Mouse (Mus musculus): ENCODE measurements around the gene Tpp1.

Gene Tpp1

DNA sequence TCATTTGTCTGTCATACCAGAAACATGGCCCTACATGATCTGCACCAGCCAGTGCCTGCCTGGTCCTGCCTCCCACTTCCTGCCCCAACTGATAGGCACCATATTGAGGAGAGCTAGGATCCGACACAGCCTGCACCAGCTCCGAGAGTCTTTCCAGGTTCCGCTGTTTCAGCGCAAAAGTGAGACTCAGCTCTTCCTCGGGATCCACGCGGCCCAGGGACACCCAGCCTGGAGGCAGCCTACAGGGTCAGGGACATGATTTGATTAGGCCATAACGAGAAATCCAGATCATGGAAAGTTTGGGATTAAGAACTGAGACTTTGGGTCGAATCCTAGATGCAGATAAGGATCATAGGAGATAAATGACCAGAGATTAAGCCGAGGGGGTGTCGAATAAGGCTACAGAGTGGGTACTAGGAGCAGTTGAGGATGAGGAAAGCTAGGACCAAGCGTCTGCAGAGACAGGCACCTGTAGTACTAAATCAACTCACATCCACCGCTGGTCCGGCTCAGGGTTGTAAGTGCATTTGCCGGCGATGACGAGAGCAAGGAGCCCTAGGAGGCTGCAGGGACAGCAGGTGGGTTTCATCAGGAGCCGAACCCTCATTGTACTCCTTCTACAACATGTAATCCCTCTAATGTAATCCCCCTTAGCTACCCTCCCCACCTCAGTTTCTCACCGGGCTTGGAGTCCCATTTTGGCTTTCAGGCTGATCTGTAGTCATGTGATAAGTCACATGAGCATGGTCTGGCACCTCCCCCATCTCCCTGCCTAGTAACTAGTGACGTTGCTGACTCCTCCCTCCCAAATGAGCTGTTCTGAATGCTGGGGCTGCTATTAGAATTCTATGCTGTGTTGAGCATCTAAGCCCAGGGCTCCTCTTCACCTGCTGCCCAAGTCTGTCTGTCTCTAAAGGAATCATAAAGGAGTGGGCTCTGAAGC is at the start of gene Tpp1:
TSS of gene Tpp1 (minus strand) at position 745 of the 943 bp plus-strand sequence.
- DNase-seq: peak; percentile 94

DNA sequence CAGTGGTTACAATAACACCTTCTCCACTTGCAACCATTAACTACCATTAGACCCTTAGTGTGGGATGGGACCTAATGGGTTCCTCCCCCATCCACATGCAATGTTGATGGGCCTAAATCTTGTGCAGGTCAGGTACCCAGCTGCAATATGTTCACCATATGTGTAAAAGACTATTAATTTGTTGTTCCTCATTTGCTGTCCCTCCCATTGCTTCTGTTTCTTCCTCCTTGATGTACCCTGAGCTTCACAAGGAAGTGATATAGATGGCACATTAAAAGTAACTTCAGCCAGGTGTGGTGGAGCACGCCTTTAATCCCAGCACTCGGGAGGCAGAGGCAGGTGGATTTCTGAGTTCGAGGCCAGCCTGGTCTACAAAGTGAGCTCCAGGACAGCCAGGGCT is 44.9 kb upstream of the Tpp1 start:
- no peak for DNase-seq

GRCm38 (mm10) chr7:105795759-105796366 is 43.8 kb upstream of the Tpp1 start:
- DNase-seq: peak; percentile 17 to 30

GRCm38 (mm10) chr7:105793701-105794100 is 41.7 kb upstream of the Tpp1 start:
- no peak for DNase-seq

DNA sequence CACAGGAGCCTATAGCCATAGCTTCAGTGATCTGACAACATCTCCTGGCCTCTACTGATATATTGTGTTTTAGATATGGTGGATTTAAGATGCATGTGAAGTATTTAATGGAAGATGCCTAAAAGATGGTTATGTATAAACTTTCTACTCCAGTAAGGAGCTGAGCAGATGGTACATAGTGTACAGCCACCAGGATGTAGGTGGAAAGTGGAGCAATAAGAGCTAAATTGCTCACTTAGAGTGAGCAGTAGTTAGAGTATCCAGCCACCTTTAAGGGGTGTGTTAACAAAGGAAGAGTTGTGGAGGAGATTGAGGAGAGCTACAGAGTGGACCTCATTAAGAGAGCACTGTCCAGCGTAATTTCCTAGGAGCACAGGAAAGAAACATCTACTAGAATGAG is 39.1 kb upstream of the Tpp1 start:
- no peak for DNase-seq

DNA sequence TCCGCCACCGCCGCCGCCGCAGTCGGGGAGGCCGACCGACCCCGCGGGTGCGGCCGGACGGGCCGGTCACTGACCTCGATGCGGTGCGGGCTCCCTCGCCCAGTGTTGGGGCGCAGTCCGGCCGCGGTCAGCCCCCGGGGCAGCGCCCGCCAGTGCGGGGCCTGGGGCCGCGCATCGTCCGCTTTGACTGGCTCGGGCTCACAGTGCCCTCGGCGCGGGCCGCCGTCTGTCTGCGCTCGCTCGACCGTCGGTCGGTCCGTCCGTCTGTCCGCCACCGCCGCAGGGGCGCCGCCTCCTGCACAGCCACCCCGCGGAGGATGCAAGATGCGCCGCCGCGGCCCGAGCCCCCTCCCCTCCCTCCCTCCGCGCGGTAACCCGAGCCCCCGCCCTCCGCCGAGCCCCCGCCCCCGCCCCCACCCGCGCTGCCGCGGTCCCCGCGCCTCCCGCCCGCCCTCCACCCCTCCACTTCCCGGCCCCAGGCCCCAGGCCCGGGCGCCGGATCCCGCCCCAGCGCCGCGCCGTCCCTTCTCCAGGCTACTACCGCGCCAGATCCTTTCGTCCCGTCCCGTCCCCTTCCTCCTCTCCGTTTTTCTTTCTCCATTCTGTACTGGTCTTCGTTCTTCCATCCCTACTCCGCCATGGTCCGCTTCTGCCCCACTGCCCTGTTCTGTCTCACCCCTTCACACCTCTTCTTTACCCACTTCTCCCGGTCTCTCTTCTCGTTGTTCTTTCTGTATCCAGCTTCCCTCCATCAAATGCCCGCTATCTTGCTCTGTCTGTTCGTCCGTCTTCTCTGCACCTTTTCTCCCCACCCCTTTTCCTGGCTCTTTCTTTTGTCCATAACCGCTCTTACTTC is 35.5 kb upstream of the Tpp1 start, which contains the start of gene Dchs1:
TSS of gene Dchs1 (minus strand) at position 370 of the 856 bp plus-strand sequence.
- DNase-seq: peak; percentile 57 to 60

GRCm38 (mm10) chr7:105786506-105787284 is 34.7 kb upstream of the Tpp1 start:
- DNase-seq: peak; percentile 37 to 52

- DNase-seq: no peak
Observed at GRCm38 (mm10) chr7:105784556-105784955, 32.5 kb upstream of the Tpp1 start.

DNA sequence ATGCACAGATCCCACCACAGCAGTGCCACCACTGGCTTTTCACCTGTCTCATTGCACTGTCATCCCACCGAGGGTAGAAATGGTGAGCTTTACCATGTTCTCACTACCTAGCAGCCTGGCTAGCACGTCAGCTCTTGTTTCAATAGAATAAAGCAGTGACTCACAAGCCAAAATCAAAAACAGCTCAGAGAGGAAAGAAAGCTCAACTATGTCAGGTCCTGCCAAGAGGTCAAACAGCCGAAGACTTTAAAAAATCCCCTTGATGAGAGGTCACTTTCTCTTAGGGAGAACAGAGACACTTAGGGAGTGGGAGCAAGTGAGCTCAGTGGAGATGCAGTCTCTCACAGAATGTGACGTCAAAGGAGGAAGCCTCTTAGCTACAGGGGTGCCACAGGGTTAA is 31.8 kb upstream of the Tpp1 start:
- DNase-seq: no peak

- peak; percentile 52 to 53 for DNase-seq
Observed at GRCm38 (mm10) chr7:105778553-105779265, 26.7 kb upstream of the Tpp1 start.

DNA sequence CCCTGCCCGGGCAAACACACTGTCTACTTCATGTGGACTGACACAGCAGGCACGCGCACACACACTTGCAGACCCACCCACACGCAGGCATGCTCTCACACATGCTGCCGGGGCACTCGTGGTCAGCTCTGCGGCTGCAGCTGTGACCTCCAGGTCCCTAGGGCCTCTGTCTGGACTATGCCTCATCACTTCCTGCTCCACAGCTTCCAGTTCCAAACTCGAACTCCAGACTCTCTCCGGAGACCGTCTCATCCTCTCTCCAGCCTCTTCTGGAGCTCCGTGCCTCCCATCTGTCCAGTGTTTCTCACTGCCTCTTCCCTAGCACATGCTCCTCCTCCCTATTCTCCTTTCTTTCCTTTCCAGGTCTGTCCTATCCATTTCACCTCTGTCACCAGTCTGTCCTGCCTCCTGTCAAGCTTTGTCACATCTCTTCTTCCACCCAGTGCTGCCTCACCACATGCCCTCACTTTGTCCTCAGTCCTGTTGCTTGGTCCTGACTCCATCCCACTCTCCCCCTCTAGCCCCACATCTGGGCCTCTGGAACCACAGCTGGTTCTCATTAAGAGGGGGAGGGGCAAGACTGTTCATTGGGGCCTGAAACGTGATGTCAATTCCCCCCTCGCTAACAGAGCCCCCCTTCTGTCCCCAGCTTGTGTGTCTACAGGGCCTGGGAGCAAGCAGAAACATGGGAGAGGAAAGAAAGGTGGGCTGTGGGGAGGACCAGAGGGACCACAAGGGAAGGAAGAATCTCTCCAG is 25.9 kb upstream of the Tpp1 start:
- no peak for DNase-seq

DNA sequence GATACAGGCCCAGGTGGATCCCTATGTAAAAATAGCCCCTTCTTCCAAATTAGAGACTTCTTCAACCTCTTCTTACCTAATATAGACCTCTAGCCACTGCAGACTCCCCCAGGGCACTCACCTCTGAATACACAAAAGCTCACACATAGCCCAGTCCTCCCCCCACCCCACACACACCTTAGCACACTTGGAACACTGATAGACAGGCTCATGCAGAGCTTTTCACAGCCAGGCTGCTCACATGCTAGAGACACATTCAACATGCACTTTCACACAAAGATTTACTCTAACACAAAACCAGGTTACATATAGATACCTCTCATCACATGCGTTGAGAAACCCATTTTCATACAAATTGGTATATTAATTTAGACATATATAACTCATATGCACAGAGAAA is 25.3 kb upstream of the Tpp1 start:
- DNase-seq: no peak

DNA sequence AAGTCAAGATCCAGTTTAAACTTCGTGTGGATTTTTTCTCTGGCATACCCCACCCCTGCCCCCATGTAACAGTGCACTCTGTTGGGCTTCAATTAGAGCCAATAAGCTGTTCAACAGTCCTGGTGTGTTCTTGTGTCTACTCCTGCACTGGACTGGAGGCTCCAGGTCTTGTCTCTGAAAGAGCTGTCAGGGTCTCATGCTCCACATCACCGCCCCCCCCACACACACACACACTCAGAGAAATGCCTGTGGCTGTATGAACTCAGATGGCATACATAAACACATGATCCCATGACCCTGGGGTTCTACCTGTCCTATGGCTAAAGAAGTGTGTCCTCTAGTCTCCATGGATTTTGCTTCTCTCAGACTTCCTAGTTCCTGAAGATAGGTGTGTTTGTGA is 24.0 kb upstream of the Tpp1 start:
- no peak for DNase-seq

DNA sequence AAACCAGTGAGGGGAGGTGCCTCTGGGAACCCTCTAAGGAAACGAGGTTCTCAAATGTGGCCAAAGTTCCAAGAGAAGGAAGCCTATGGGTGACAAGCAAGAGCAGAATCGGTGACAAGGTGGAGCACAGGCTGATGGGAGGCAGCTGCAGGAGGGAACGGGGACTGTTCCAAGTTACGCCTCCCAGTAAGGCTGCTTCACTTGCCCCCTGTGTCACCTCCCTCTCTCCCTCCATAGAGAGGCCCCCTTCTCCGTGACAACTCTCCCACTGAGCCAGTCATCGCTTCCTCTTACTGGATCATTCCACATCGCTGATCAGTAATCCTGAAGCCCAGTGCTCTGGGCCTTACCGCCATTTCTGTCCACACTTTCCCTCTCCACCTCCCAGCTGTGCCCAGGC is 22.6 kb upstream of the Tpp1 start:
- DNase-seq: no peak

DNA sequence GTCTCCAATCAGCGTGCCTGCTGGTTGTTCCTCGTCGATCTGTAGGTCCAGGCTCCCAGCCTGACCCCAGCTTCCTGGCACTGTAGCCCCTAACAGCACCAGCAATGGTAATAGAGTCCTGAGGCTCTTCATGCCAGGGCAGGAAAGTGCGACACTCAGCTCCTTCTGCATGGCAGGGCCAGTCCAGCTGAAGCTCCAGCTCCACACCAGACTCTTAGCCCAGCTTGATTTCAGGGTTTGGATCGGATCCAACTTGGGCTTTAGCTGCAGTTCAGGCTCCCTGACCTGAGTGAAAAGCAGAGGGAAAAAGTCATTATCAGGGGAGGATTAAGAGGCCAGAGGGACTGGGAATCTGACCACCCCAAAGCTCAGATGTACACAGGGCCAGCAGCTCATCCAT is 21.0 kb upstream of the Tpp1 start:
- DNase-seq: peak in 1 of 2 experiments; percentile 24

GRCm38 (mm10) chr7:105772331-105772730 is 20.3 kb upstream of the Tpp1 start:
- DNase-seq: no peak

GRCm38 (mm10) chr7:105769959-105770358 is 17.9 kb upstream of the Tpp1 start:
- no peak for DNase-seq

DNA sequence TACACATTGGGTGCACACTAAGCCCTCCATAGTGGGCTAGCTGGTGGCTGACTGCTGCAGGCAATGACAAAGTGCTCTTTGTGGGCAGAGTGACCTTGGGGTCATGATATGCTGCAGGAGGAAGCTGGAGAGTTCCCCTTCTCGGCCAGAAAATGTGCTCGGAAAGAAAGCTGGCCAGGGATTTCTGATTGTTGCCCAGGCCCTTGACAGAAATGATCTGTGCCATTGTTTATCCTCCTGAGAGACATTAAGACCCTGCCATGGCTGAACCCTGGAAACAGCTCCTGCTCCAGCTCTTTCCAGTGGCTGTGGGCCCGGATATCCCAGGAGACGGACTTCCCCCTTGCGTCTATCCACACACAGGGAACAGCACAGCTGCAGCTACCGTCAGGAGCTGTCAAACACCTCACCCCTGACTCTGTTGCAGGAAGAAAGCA is 15.7 kb upstream of the Tpp1 start:
- DNase-seq: no peak

DNA sequence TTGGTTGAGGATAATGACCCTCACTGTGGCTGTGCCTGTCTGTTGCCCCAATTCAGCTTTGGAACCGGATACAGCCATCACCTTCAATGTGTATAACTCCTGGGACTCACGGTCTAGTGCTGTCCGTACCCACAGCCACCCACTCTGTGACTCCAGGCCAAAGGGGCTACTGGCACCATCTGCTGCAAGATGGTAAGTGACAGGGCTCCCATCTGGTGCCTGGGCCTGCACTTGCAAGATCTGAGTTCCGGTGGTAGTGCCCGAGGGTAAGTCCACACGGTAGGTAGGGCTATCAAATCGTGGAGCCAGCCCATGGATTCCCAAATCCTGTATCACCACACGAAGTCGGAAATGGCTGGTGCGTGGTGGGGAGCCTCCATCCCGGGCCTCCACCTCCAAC is 12.3 kb upstream of the Tpp1 start:
- DNase-seq: peak; percentile 47 to 54

GRCm38 (mm10) chr7:105762517-105763270 is 10.7 kb upstream of the Tpp1 start:
- no peak for DNase-seq
